Mouse (Mus musculus) left cerebral cortex, postnatal 36 days (tissue): Measurements from ENCODE around the gene Nr1h5. TPM values are rescaled to one million over a fixed set of nuclear protein-coding genes. Genes with fewer than 3 reads are reported as not detected.

ENCODE experiments used
- DNase-seq, 2 experiments: peaks; one replicate each; pipeline ENCODE4 v3.0.0; 2021 to 2022; ENCODE audit warnings: low spot score in 2 of 2, mixed read lengths in 1 of 2
- intact Hi-C: fragments of 180-260 bp; cut with DNase I; formaldehyde crosslinking; loops from one replicate; pipeline ENCODE4 v1.15.1; 2025
- total RNA-seq, 2 experiments: library from RNA; stranded (reverse); gene quantifications; 2 replicates each; pipeline ENCODE4 v1.2.3; 2021

Gene Nr1h5
- not detected for total RNA-seq

DNA sequence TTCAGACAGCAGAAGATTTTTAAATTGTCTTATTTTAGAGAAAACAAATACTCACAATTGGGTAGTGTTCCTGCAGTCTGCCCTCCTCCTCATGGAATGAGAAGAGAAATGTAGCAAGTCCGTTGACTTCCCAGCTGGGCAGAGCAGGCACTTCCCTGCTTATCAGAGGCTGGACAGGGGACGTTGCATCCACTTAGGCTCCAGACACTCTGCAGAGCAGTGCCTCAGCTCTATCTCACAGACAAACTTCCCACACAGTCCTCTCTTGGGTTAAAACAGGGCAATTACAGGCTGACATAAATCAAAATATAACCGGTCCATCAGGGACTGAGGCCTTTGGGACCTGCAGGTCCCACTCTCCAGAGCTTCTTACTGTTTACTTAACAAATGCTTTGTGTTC is at the start of gene Nr1h5:
Nr1h5 (minus strand) TSS at position 101 of the 400 bp plus-strand sequence.
- intact Hi-C loops: no loop called here
- no peak for DNase-seq

GRCm38 (mm10) chr3:103001595-103001994 is 37.7 kb upstream of the Nr1h5 start:
- no peak for DNase-seq
- intact Hi-C loops: no loop called here

- intact Hi-C loops: no loop called here
- no peak for DNase-seq
Measured at GRCm38 (mm10) chr3:102997591-102997990, 33.7 kb upstream of the Nr1h5 start.

DNA sequence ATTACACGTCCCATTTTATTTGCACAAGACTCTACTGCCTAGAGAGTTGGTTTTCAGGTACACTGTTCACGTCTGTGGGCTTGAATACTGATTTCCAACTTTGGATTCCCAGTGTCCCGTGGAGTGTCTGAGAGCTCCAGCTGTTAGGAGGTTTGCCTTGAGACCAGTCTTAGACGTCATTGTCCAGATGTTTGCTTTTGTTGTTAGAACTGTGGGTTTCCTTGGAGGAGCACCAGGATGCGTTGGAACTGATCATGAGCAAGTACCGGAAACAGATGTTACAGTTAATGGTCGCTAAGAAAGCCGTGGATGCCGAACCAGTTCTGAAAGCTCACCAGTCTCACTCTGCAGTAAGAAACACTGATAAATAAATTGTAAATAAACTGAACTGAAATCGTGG is 33.1 kb upstream of the Nr1h5 start:
- no peak for DNase-seq
- intact Hi-C loops: no loop called here

GRCm38 (mm10) chr3:102995605-102996321 is 31.8 kb upstream of the Nr1h5 start, which contains the start of gene Sike1:
TSS of gene Sike1 (plus strand) at chr3:102995708.
- intact Hi-C loops: loop anchor here (1.0 kb wide), 1 partner anchor 25 kb away; the partner anchor contains the start of gene Csde1
- peak; percentile 95 for DNase-seq

- intact Hi-C loops: loop anchor here (1.0 kb wide), 1 partner anchor 25 kb away; the partner anchor contains the start of gene Csde1
- DNase-seq: no peak
Measured at GRCm38 (mm10) chr3:102995233-102995604, 31.3 kb upstream of the Nr1h5 start.

DNA sequence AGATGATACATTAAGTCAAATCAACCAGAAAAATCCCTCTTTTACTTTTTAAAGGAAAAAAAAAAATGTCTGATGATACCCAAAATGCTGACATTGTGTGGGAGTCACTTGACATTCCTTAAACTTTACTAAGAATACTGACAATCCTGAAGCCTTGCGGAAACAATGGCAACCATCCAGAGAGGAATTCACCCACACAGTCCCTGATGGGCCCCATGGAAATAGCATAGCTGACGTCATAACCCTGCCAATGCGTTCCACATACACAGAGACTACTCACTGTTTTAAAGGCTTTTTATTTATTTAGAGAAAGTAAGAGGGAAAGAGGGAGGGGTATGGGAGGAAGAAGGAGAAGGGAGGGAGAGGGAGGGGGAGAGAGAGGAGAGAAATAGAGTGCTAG is 29.0 kb upstream of the Nr1h5 start:
- no peak for DNase-seq
- intact Hi-C loops: no loop called here

DNA sequence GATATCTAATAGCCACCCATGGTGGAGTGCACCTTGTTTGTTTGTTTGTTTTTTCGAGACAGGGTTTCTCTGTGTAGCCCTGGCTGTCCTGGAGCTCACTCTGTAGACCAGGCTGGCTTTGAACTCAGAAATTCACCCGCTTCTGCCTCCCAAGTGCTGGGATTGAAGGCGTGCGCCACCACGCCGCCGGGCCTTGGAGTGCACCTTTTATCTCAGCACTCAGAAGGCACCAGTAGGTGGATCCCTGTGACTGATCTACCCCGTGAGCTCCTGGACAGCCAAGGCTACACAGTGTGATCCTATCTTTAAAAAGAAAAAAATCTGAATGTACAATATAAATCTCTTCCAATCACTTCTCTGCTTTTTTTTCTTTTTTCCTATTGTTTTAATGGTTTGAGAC is 27.1 kb upstream of the Nr1h5 start:
- DNase-seq: no peak
- intact Hi-C loops: no loop called here

- intact Hi-C loops: no loop called here
Measured at GRCm38 (mm10) chr3:102980349-102980736, 16.4 kb upstream of the Nr1h5 start.

GRCm38 (mm10) chr3:102979550-102980348 is 15.8 kb upstream of the Nr1h5 start:
- no peak for DNase-seq
- intact Hi-C loops: no loop called here

More at GRCm38 (mm10) chr3:102980349-102980736, 16.4 kb upstream of the Nr1h5 start:
- no peak for DNase-seq

- intact Hi-C loops: no loop called here
Measured at GRCm38 (mm10) chr3:102976906-102977305, 13.0 kb upstream of the Nr1h5 start.

DNA sequence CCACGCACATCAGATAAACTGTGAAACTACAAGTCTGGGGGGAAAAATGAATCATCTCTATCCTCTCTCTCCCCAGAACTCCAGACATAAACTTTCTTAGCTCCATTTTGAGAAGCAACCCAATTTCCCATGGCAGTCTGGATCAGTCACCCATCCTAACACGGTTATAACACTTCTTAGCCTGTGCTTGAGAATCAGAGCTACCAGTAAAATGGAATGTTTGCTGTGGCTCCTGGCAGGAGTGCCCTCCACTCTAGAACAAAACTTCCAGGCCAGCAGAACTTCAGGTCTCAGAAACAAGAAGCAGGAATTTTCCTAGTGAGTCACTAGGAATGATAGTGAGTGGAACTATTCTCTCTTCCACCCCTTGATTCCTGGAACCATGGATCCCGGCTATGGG is 6.6 kb upstream of the Nr1h5 start:
- intact Hi-C loops: no loop called here
- DNase-seq: no peak

More at GRCm38 (mm10) chr3:102976906-102977305, 13.0 kb upstream of the Nr1h5 start:
- no peak for DNase-seq

- no peak for DNase-seq
- intact Hi-C loops: no loop called here
Measured at GRCm38 (mm10) chr3:102970067-102970466, 6.1 kb upstream of the Nr1h5 start.

GRCm38 (mm10) chr3:102955596-102955995 is 8.3 kb downstream of the Nr1h5 start:
- no peak for DNase-seq

DNA sequence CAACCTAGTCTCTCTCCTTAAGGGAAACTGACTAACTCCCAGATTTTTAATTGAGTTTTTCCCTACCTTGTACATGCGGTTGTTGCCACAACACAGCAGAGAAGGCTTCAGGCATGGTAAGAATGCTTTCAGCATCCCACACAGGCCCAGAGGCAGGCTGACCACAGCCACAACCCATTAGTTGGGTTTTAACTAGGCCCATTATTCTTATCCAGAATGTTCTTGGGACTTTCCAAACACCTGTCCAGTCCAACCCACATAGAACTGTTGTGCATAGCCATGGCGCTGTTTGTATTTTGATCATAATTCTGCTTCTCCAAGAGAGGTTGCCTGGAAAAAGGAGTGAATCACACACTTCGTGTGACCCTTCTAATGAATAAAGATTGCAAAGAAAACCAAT is 8.8 kb downstream of the Nr1h5 start:
- DNase-seq: no peak
- intact Hi-C loops: no loop called here

More at GRCm38 (mm10) chr3:102955596-102955995, 8.3 kb downstream of the Nr1h5 start:
- intact Hi-C loops: no loop called here

DNA sequence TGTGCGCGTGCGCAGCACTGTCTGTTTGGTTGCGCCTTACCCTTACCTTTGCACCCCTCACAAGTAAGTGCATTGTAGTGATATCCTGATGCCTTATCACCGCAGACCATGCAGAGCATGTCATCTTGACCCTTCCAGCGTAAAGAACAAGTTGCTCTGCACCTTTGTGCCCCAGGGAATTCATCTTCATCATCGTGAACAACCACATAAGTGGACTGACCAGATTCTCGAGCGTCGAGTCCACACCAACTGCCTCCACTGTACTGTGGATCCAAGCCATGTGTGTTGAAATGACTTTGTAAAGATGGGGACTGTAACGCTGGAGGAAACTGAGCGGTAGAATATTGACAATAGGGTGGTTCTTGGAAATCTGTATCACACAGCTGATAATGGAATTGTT is 9.5 kb downstream of the Nr1h5 start:
- DNase-seq: no peak
- intact Hi-C loops: no loop called here

GRCm38 (mm10) chr3:102946861-102947260 is 17.1 kb downstream of the Nr1h5 start:
- no peak for DNase-seq
- intact Hi-C loops: no loop called here

DNA sequence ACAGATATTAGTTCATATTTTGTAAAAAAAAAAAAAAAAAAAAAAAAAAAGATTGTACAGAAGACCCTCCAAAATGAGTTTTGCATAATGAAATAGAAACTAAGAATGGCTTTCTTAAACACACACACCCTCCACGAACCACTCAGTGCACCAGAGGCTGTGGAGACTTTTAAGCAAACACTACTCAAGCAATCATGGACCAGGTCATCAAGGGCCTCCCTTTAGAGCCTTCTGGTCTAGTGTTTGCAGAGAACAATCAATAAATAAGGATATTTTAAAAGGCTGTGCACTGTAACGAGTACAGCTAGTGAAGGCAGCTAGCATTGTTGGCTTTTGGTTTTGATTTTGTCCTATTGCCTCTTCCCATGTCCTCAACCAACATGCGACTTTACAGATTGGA is 17.6 kb downstream of the Nr1h5 start:
- intact Hi-C loops: no loop called here
- no peak for DNase-seq

DNA sequence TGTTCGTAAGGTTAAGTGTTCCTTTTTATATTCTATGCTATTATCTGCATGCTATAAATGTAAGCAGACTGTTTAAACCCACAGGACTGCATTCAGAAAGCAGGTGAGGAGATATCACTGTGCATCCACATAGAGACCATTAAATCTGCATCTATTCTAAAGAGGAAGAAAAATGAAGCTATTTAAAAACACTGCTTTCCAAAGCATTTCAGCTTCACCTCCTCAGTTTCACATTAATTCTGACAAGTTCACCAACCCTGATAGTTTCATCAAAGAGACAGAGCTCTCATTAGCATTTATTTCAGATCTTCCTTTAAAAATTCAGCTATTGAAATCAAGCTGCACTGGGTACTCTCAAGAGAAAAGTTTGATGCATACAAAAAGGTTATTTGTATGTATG is 25.8 kb downstream of the Nr1h5 start:
- DNase-seq: no peak
- intact Hi-C loops: no loop called here

GRCm38 (mm10) chr3:102935451-102936354 is 28.2 kb downstream of the Nr1h5 start, which contains the start of gene Sycp1:
TSS of gene Sycp1 (minus strand) at chr3:102936100.
- intact Hi-C loops: no loop called here
- no peak for DNase-seq
